Mouse (Mus musculus) liver, embryonic 15.5 days (tissue): Measurements from ENCODE around the gene Snw1. TPM values are rescaled to one million over a fixed set of nuclear protein-coding genes. Genes with fewer than 3 reads are reported as not detected.

ENCODE experiments used
- ATAC-seq: fragments of 200-750 bp; cut with Nextera tagmentation; 2 replicates; pipeline ENCODE4 v1.8.0; 2017; ENCODE audit warnings: moderate number of reproducible peaks, mild to moderate bottlenecking, moderate library complexity; ENCODE audit not compliant: insufficient read depth
- H3K27ac ChIP-seq: fragments of 300-500 bp; sonication (generic); replicated peaks from 2 replicates; pipeline ENCODE4 v1.5.1; 2015; ENCODE audit warnings: mild to moderate bottlenecking, inconsistent platforms
- H3K27me3 ChIP-seq: fragments of 300-500 bp; sonication (generic); 2 replicates; pipeline ENCODE4 v1.6.1; 2015; ENCODE audit warnings: mild to moderate bottlenecking, inconsistent platforms
- H3K36me3 ChIP-seq: fragments of 300-500 bp; sonication (generic); replicated peaks from 2 replicates; pipeline ENCODE4 v1.6.1; 2015; ENCODE audit warnings: moderate library complexity, mild to moderate bottlenecking, inconsistent platforms
- H3K4me1 ChIP-seq: fragments of 300-500 bp; sonication (generic); replicated peaks from 2 replicates; pipeline ENCODE4 v1.6.1; 2015; ENCODE audit warnings: inconsistent platforms
- H3K4me2 ChIP-seq: fragments of 300-500 bp; sonication (generic); 2 replicates; pipeline ENCODE4 v1.6.1; 2015; ENCODE audit warnings: moderate library complexity, mild to moderate bottlenecking, inconsistent platforms
- H3K4me3 ChIP-seq: fragments of 300-500 bp; sonication (generic); replicated peaks from 2 replicates; pipeline ENCODE4 v1.5.1; 2015; ENCODE audit warnings: mild to moderate bottlenecking, inconsistent platforms
- H3K9ac ChIP-seq: fragments of 300-500 bp; sonication (generic); 2 replicates; pipeline ENCODE4 v1.6.1; 2015; ENCODE audit warnings: moderate library complexity, mild to moderate bottlenecking, inconsistent platforms
- H3K9me3 ChIP-seq: fragments of 300-500 bp; sonication (generic); replicated peaks from 2 replicates; pipeline ENCODE4 v1.6.1; 2016; ENCODE audit warnings: inconsistent platforms
- WGBS: fragments of 180-500 bp; shearing (Covaris S2); methylation state at CpG from one replicate; pipeline ENCODE4 v1.1.7; 2015; ENCODE audit warnings: mixed read lengths; ENCODE audit not compliant: insufficient replicate concordance; 5-methylcytosine and 5-hydroxymethylcytosine counted together
- polyA plus RNA-seq: library from polyadenylated mRNA; unstranded; fragments of >200 nt; fragmentation: Nextera tagmentation; extraction: Ambion mirVana; gene quantifications from 2 replicates; pipeline ENCODE4 v1.2.1, GENCODE M21; 2015

The Snw1 gene
- polyA plus RNA-seq, 1 experiment from 2014 or later, result 48.1 TPM

GRCm38 (mm10) chr12:87449456-87449855 lies 22.6 kb downstream of the Snw1 start:
- ATAC-seq, result no peak
- peaks cover 79% of the 10 kb centered on the region for H3K36me3 ChIP-seq

GRCm38 (mm10) chr12:87444211-87444610 lies 27.9 kb downstream of the Snw1 start:
- Histone ChIP-seq H3K4me2 (peak overlapping the region; percentile 81), H3K4me3 (peak overlapping the region; percentile 98), H3K27ac (peak overlapping the region; percentile 80; the same call in 1 of the 2 replicates), H3K4me1 (peaks cover 32% of the 10 kb centered on the region), H3K9me3 (no peaks in the 10 kb centered on the region), H3K27me3 (no peaks in the 10 kb centered on the region), H3K36me3 (peaks cover 50% of the 10 kb centered on the region), H3K9ac (peak overlapping the region; percentile 89)
- under 1% methylated on average over 16 of the region's 16 CpGs for WGBS
- no peak for ATAC-seq

More at GRCm38 (mm10) chr12:87449456-87449855, 22.6 kb downstream of the Snw1 start:
- WGBS, result 74% methylated on average over 9 of the region's 9 CpGs
- Histone ChIP-seq H3K27ac (no peak overlapping the region), H3K9ac (no peak overlapping the region), H3K4me2 (no peak overlapping the region), H3K4me3 (no peak overlapping the region), H3K27me3 (no peaks in the 10 kb centered on the region), H3K4me1 (peaks cover 8% of the 10 kb centered on the region), H3K9me3 (no peaks in the 10 kb centered on the region)

DNA sequence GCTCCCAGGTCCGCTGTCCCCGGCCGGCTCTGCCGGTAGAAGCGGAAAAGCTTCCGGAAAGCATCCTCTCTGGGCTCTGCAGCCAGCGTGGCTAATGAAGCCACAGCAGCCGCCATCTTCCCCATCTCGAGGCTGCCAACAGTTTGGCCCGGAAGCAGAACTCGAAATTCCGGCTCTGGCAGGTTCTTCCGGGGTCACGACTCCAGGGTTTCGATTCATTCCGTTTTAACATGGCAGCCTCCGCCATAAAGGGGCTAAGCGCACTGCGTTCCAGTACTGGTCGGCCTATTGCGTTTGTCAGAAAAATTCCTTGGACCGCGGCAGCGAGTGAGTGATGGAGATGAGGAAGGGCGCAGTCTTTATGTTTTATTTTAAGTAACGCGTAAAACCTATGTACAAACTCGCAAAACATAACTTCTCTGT lies 28.4 kb downstream of the Snw1 start, which contains the start of the genes Slirp and Alkbh1:
Gene Slirp (plus strand): TSS at position 197 of the 423 bp plus-strand sequence.
Gene Alkbh1 (minus strand): TSS at position 318 of the 423 bp plus-strand sequence.
- no peaks in the 10 kb centered on the region for H3K9me3 ChIP-seq
- peaks cover 32% of the 10 kb centered on the region for H3K4me1 ChIP-seq
- peak within 1 kb of the TSS; percentile 98 for H3K4me3 ChIP-seq
- ATAC-seq, result peak; percentile 84
- peaks cover 51% of the 10 kb centered on the region for H3K36me3 ChIP-seq
- WGBS, result under 1% methylated on average over 28 of the region's 28 CpGs
- H3K27me3 ChIP-seq, result no peaks in the 10 kb centered on the region
- peak within 1 kb of the TSS; percentile 80 for H3K27ac ChIP-seq
- peak within 1 kb of the TSS; percentile 81 for H3K4me2 ChIP-seq
- peak within 1 kb of the TSS; percentile 89 for H3K9ac ChIP-seq

DNA sequence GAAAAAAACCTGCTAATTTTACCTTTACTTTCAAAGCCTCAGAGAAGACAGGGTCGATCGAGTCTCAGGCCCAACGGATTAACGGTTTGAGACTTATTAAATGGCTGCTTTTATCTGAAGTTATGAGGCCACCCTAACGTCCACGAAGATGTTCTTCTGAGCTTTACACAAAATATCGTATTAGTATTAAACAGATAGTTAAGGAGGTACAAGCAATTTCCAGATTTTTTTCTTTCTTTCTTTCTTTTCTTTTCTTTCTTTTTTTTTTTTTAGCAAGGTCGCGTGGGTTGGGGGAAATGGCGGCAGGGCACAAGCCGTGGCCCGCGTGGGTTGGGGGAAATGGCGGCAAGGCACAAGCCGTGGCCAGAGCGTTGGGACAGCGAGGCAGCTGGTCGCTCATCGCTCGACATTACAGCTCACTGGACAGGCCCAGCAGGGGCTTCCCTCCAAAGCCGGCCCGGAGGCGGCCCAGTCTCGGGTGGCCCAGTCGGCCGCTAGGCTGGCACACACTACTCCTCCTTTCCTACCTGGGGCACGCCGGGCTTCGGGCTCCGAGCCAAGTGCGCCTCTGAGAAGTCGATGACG lies 28.9 kb downstream of the Snw1 start:
- peak overlapping the region; percentile 89 for H3K9ac ChIP-seq
- H3K36me3 ChIP-seq, result peaks cover 51% of the 10 kb centered on the region
- WGBS, result under 1% methylated on average over 33 of the region's 33 CpGs
- peaks cover 32% of the 10 kb centered on the region for H3K4me1 ChIP-seq
- H3K27ac ChIP-seq, result peak overlapping the region; percentile 80
- H3K4me2 ChIP-seq, result peak overlapping the region; percentile 81
- H3K4me3 ChIP-seq, result peak overlapping the region; percentile 98
- ATAC-seq, result peak; percentile 69
- no peaks in the 10 kb centered on the region for H3K27me3 ChIP-seq
- H3K9me3 ChIP-seq, result no peaks in the 10 kb centered on the region

- peaks cover 51% of the 10 kb centered on the region for H3K36me3 ChIP-seq
- H3K9me3 ChIP-seq, result no peaks in the 10 kb centered on the region
- H3K9ac ChIP-seq, result peak overlapping the region; percentile 89
- peaks cover 32% of the 10 kb centered on the region for H3K4me1 ChIP-seq
- 10% methylated on average over 12 of the region's 12 CpGs for WGBS
- H3K27me3 ChIP-seq, result no peaks in the 10 kb centered on the region
- peak overlapping the region; percentile 81 for H3K4me2 ChIP-seq
- peak overlapping the region; percentile 80; the same call in 1 of the 2 replicates for H3K27ac ChIP-seq
- peak overlapping the region; percentile 98 for H3K4me3 ChIP-seq
- no peak for ATAC-seq
Measured at GRCm38 (mm10) chr12:87442177-87443114, 29.6 kb downstream of the Snw1 start.

DNA sequence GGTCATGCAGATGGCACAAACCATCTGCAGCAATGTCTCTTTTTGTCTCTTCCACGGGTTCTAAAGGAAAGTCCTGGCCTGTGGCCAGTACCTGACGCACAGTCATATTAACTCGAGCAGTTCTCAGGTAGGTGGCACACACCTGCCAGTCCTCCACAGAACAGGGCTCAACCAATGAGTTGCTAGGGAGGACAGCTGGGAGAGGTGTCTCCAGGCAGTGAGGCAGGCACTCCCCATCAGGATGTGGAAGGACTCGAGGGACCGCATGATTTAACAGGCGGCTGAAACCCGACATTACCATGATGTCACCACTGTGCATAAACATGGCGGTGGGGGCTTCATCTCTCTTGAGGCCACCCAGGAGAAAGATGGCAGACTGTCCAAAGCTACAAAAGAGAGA lies 43.2 kb downstream of the Snw1 start:
- Histone ChIP-seq H3K4me3 (no peak overlapping the region), H3K27me3 (no peaks in the 10 kb centered on the region), H3K4me1 (no peaks in the 10 kb centered on the region), H3K27ac (no peak overlapping the region), H3K36me3 (peaks cover 87% of the 10 kb centered on the region), H3K4me2 (no peak overlapping the region), H3K9me3 (no peaks in the 10 kb centered on the region), H3K9ac (no peak overlapping the region)
- 76% methylated on average over 8 of the region's 8 CpGs for WGBS
- no peak for ATAC-seq

- no peak for ATAC-seq
- no peak overlapping the region for H3K9ac ChIP-seq
- peaks cover 85% of the 10 kb centered on the region for H3K36me3 ChIP-seq
- H3K4me2 ChIP-seq, result no peak overlapping the region
- no peak overlapping the region for H3K27ac ChIP-seq
- H3K4me1 ChIP-seq, result no peaks in the 10 kb centered on the region
- H3K27me3 ChIP-seq, result no peaks in the 10 kb centered on the region
- WGBS, result 96% methylated on average over 2 of the region's 2 CpGs
- H3K9me3 ChIP-seq, result no peaks in the 10 kb centered on the region
- H3K4me3 ChIP-seq, result no peak overlapping the region
Measured at GRCm38 (mm10) chr12:87428295-87428694, 43.8 kb downstream of the Snw1 start.

- no peak overlapping the region for H3K9ac ChIP-seq
- no peak overlapping the region for H3K4me3 ChIP-seq
- no peak overlapping the region for H3K4me2 ChIP-seq
- 0 out of 2 replicates have a peak, but pooled peaks cover 5% of the 10 kb centered on the region for H3K4me1 ChIP-seq
- no peaks in the 10 kb centered on the region for H3K27me3 ChIP-seq
- H3K27ac ChIP-seq, result no peak overlapping the region
- no peak for ATAC-seq
- H3K36me3 ChIP-seq, result peaks cover 69% of the 10 kb centered on the region
- WGBS, result 82% methylated on average over 5 of the region's 5 CpGs
- H3K9me3 ChIP-seq, result no peaks in the 10 kb centered on the region
Measured at GRCm38 (mm10) chr12:87426354-87427031, 45.6 kb downstream of the Snw1 start.

GRCm38 (mm10) chr12:87424516-87424915 lies 47.6 kb downstream of the Snw1 start:
- ATAC-seq, result no peak
- WGBS, result 29% methylated on average over 3 of the region's 3 CpGs

GRCm38 (mm10) chr12:87423700-87424099 lies 48.4 kb downstream of the Snw1 start:
- no peak for ATAC-seq
- 38% methylated on average over 1 of the region's 1 CpGs for WGBS
- Histone ChIP-seq H3K4me3 (no peak overlapping the region), H3K36me3 (peaks cover 42% of the 10 kb centered on the region), H3K4me2 (no peak overlapping the region), H3K27me3 (no peaks in the 10 kb centered on the region), H3K9me3 (no peaks in the 10 kb centered on the region), H3K4me1 (peaks cover 21% of the 10 kb centered on the region), H3K27ac (no peak overlapping the region), H3K9ac (no peak overlapping the region)

More at GRCm38 (mm10) chr12:87424516-87424915, 47.6 kb downstream of the Snw1 start:
- no peak overlapping the region for H3K9ac ChIP-seq
- no peaks in the 10 kb centered on the region for H3K9me3 ChIP-seq
- peaks cover 15% of the 10 kb centered on the region for H3K4me1 ChIP-seq
- peaks cover 50% of the 10 kb centered on the region for H3K36me3 ChIP-seq
- no peaks in the 10 kb centered on the region for H3K27me3 ChIP-seq
- H3K4me2 ChIP-seq, result no peak overlapping the region
- H3K27ac ChIP-seq, result no peak overlapping the region
- H3K4me3 ChIP-seq, result no peak overlapping the region
